Mouse (Mus musculus) thymus, adult 2 months (tissue): Measurements from ENCODE around the gene Il4.

Experiments used
- CTCF ChIP-seq: fragments of 200-500 bp; IDR thresholded peaks from 2 replicates; pipeline ENCODE4 v1.5.1; 2012; ENCODE audit warnings: mild to moderate bottlenecking, control low read depth, low read length, moderate library complexity, borderline replicate concordance; ENCODE audit not compliant: control insufficient read depth, poor library complexity, insufficient read depth; ENCODE audit errors: extremely low read depth
- POLR2A ChIP-seq: fragments of 200-500 bp; IDR thresholded peaks from 2 replicates; pipeline ENCODE4 v1.6.1; 2012; ENCODE audit warnings: mild to moderate bottlenecking, low read length, control low read depth, moderate library complexity; ENCODE audit not compliant: control insufficient read depth, poor library complexity, insufficient read depth; ENCODE audit errors: extremely low read depth

GRCm38 (mm10) chr11:53652427-53652826 lies 34.0 kb upstream of the Il4 start:
- TF ChIP-seq CTCF: no peak
- no peak for TF ChIP-seq POLR2A
